Mouse (Mus musculus) layer of hippocampus, adult 9-11 months (tissue): ENCODE measurements around the gene Ntng1.
A peak's percentile ranks its signal among the peaks of the same experiment; 100 is the strongest.
"Not testable (repeated sequence)": the region's sequence is repeated elsewhere in the genome, so short reads cannot be mapped to it uniquely, and the experiment has no call there.

Experiments
- DNase-seq: peaks from one replicate; pipeline ENCODE4 v3.0.0; 2022

Ntng1 gene

GRCm38 (mm10) chr3:109772120-109772519 is 371.7 kb downstream of the Ntng1 start:
- peak; percentile 6 for DNase-seq

- DNase-seq = no peak
Observed at GRCm38 (mm10) chr3:109766939-109767338, 376.9 kb downstream of the Ntng1 start.

DNA sequence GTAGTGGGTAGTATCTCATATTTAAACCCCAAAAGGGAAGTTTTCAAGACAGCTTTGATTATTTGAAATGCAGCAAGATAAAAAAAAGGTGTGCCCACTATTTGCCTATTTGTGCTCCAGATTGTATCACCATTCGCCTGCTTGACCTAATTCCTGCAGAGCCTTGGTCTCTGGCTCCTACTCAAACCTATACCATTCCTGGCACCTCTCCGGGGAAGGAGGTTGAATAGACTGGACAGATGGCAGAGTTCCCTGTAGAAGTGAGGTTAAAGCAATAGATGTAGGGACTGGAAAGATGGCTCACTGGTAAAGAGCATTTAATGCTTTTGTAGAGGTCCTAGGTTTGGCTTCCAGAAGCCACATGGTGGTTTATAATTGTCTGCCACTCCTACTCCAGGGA is 378.2 kb downstream of the Ntng1 start:
- DNase-seq = no peak

DNA sequence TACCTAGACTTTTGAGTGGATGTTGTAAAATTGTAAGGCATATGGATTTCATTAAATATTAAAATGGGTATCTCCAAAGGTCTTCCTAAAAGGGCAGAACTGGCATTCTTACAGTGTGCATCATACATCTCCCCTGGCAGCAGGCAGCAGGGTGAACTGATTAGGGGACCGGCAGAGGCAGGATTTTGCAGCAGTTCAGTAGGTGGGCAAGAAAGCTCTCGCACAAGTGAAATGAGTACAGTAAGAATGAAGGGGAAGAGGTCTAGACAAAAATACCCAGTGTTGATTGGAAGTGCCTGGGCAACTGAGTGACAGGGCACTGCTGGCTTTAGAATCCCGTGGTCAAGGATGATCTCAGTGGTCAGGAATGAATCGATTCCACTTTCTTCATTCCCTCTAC is 378.7 kb downstream of the Ntng1 start:
- no peak for DNase-seq

DNA sequence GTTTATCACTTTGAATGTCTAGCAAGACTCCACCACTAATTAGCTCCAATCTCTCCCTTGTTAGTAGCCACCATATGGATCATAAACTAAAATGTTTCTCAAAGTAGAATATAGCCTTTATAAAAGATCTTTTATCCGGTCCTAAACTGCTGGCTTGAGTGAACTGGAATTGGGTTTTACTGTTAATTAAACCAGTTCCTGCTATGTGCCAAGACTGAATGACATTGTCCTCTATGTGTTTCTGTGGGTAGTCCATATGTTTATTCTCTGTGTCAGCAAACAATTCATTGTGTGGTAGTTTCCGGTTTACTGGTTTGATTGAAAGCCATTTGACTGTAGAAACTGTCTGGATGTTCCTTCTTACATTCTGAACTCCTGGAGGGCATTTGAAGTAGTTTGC is 387.4 kb downstream of the Ntng1 start:
- no peak for DNase-seq

- not testable (repeated sequence) for DNase-seq
Observed at GRCm38 (mm10) chr3:109747593-109747992, 396.2 kb downstream of the Ntng1 start.

GRCm38 (mm10) chr3:109740466-109741102 is 403.2 kb downstream of the Ntng1 start:
- DNase-seq = no peak

GRCm38 (mm10) chr3:109732327-109733182 is 411.3 kb downstream of the Ntng1 start:
- peak; percentile 17 for DNase-seq

DNA sequence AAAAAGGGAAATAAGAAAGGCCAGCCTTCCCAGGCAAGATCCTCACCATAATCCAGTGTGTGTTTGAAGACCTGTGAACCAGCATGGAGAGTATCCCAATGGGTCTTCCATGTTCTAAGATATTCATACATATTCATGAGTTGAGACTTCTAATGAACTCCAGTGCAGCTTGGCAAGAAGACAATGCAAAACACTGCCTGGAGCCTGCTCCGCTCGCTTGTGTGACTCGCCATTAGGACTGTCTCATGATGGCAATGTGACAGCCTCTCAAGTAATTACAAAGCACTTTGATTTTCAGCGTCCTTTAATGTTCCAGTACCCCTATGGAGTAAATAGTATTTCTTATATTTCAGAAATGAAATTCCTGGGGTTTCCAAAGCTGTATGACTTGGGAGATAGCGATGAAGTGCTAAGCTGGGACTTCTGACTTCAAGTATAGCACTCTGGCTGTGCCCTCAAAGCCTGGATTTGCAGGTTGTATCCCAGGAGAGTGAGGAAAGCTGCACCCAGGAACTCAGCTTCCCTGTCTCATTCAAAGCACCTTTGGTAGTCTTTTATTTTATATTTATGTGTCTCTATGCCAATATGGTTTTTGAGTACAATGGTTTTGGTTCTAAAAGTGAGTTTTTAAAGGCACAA is 412.1 kb downstream of the Ntng1 start:
- DNase-seq = no peak
